Mouse (Mus musculus): Measurements from ENCODE around the gene Fes. TPM values are rescaled to one million over a fixed set of nuclear protein-coding genes. Genes with fewer than 3 reads are reported as not detected.

Fes gene
- polyA plus RNA-seq, 1 experiment from 2014 or later = 3.7 TPM

- Histone ChIP-seq H3K27ac (replicated peaks) (no peak overlapping the region), H3K27me3 (no peaks in the 10 kb centered on the region), H3K4me2 (no peak overlapping the region), H3K4me3 (no peak overlapping the region), H3K36me3 (peaks cover 68% of the 10 kb centered on the region), H3K9me3 (no peaks in the 10 kb centered on the region), H3K4me1 (replicated peaks) (no peaks in the 10 kb centered on the region), H3K9ac (no peak overlapping the region)
- WGBS = 94% methylated on average over 8 of the region's 8 CpGs
- ATAC-seq (ENCODE audit: low FRiP score, low read depth) = no peak
Measured at GRCm38 (mm10) chr7:80352920-80353319, 34.8 kb downstream of the Fes start.

GRCm38 (mm10) chr7:80350808-80351207 lies 36.9 kb downstream of the Fes start:
- Histone ChIP-seq H3K36me3 (peaks cover 50% of the 10 kb centered on the region), H3K4me2 (no peak overlapping the region), H3K4me3 (no peak overlapping the region), H3K4me1 (replicated peaks) (no peaks in the 10 kb centered on the region), H3K9me3 (no peaks in the 10 kb centered on the region), H3K9ac (no peak overlapping the region), H3K27ac (replicated peaks) (no peak overlapping the region), H3K27me3 (no peaks in the 10 kb centered on the region)
- WGBS = 74% methylated on average over 2 of the region's 2 CpGs
- no peak for ATAC-seq (ENCODE audit: low FRiP score, low read depth)

- Histone ChIP-seq H3K4me2 (no peak overlapping the region), H3K9ac (no peak overlapping the region), H3K27me3 (no peaks in the 10 kb centered on the region), H3K4me1 (replicated peaks) (peaks cover 7% of the 10 kb centered on the region), H3K27ac (replicated peaks) (no peak overlapping the region), H3K4me3 (no peak overlapping the region), H3K9me3 (no peaks in the 10 kb centered on the region), H3K36me3 (peaks cover 28% of the 10 kb centered on the region)
- 63% methylated on average over 13 of the region's 13 CpGs for WGBS
- ATAC-seq (ENCODE audit: low FRiP score, low read depth) = no peak
Measured at GRCm38 (mm10) chr7:80347670-80348586, 39.8 kb downstream of the Fes start.

GRCm38 (mm10) chr7:80346830-80347229 lies 40.9 kb downstream of the Fes start:
- no peak for ATAC-seq (ENCODE audit: low FRiP score, low read depth)

GRCm38 (mm10) chr7:80346173-80346572 lies 41.6 kb downstream of the Fes start:
- Histone ChIP-seq H3K4me3 (no peak overlapping the region), H3K4me2 (no peak overlapping the region), H3K9me3 (no peaks in the 10 kb centered on the region), H3K9ac (no peak overlapping the region), H3K4me1 (replicated peaks) (peaks cover 21% of the 10 kb centered on the region), H3K27ac (replicated peaks) (no peak overlapping the region), H3K27me3 (no peaks in the 10 kb centered on the region), H3K36me3 (peaks cover 14% of the 10 kb centered on the region)
- 97% methylated on average over 9 of the region's 9 CpGs for WGBS
- ATAC-seq (ENCODE audit: low FRiP score, low read depth) = no peak

More at GRCm38 (mm10) chr7:80346830-80347229, 40.9 kb downstream of the Fes start:
- Histone ChIP-seq H3K27ac (replicated peaks) (no peak overlapping the region), H3K27me3 (no peaks in the 10 kb centered on the region), H3K9ac (no peak overlapping the region), H3K4me2 (no peak overlapping the region), H3K4me3 (no peak overlapping the region), H3K4me1 (replicated peaks) (peaks cover 17% of the 10 kb centered on the region), H3K36me3 (peaks cover 19% of the 10 kb centered on the region), H3K9me3 (no peaks in the 10 kb centered on the region)
- WGBS = 82% methylated on average over 5 of the region's 5 CpGs

GRCm38 (mm10) chr7:80343270-80344018 lies 44.3 kb downstream of the Fes start:
- Histone ChIP-seq H3K27ac (replicated peaks) (peak overlapping the region; percentile 80), H3K9ac (peak overlapping the region; percentile 68), H3K27me3 (no peaks in the 10 kb centered on the region), H3K4me2 (peak overlapping the region; percentile 84), H3K9me3 (no peaks in the 10 kb centered on the region), H3K4me1 (replicated peaks) (peaks cover 40% of the 10 kb centered on the region), H3K4me3 (peak overlapping the region; percentile 47), H3K36me3 (no peaks in the 10 kb centered on the region)
- WGBS = 26% methylated on average over 19 of the region's 19 CpGs
- peak; percentile 7; the same call in 1 of the 2 replicates for ATAC-seq (ENCODE audit: low FRiP score, low read depth)

GRCm38 (mm10) chr7:80342858-80343257 lies 44.9 kb downstream of the Fes start, which contains the start of gene Hddc3:
Hddc3 (plus strand) TSS chr7:80343104.
- Histone ChIP-seq H3K36me3 (no peaks in the 10 kb centered on the region), H3K4me3 (peak within 1 kb of the TSS; percentile 47), H3K27me3 (no peaks in the 10 kb centered on the region), H3K9me3 (no peaks in the 10 kb centered on the region), H3K27ac (replicated peaks) (peak within 1 kb of the TSS; percentile 80), H3K9ac (peak within 1 kb of the TSS; percentile 68), H3K4me1 (replicated peaks) (peaks cover 46% of the 10 kb centered on the region), H3K4me2 (peak within 1 kb of the TSS; percentile 84)
- ATAC-seq (ENCODE audit: low FRiP score, low read depth) = peak; percentile 63
- 2% methylated on average over 25 of the region's 25 CpGs for WGBS

- H3K4me3 ChIP-seq = no peak overlapping the region
- H3K9ac ChIP-seq = no peak overlapping the region
- no peaks in the 10 kb centered on the region for H3K27me3 ChIP-seq
- 68% methylated on average over 7 of the region's 7 CpGs for WGBS
- ATAC-seq (ENCODE audit: low FRiP score, low read depth) = no peak
- no peak overlapping the region for H3K4me2 ChIP-seq
- peaks cover 4% of the 10 kb centered on the region for H3K36me3 ChIP-seq
- H3K9me3 ChIP-seq = no peaks in the 10 kb centered on the region
- no peak overlapping the region for H3K27ac ChIP-seq (replicated peaks)
- peaks cover 50% of the 10 kb centered on the region for H3K4me1 ChIP-seq (replicated peaks)
Measured at GRCm38 (mm10) chr7:80341793-80342192, 46.0 kb downstream of the Fes start.

GRCm38 (mm10) chr7:80340793-80341192 lies 47.0 kb downstream of the Fes start, which contains the start of gene Unc45a:
Unc45a (minus strand) TSS chr7:80341005.
- Histone ChIP-seq H3K4me3 (peak within 1 kb of the TSS; percentile 59), H3K27me3 (no peaks in the 10 kb centered on the region), H3K4me2 (peak within 1 kb of the TSS; percentile 90), H3K36me3 (peaks cover 14% of the 10 kb centered on the region), H3K9me3 (no peaks in the 10 kb centered on the region), H3K27ac (replicated peaks) (peak within 1 kb of the TSS; percentile 88), H3K9ac (peak within 1 kb of the TSS; percentile 61), H3K4me1 (replicated peaks) (peaks cover 50% of the 10 kb centered on the region)
- peak; percentile 9; the same call in 1 of the 2 replicates for ATAC-seq (ENCODE audit: low FRiP score, low read depth)
- 2% methylated on average over 11 of the region's 11 CpGs for WGBS

GRCm38 (mm10) chr7:80339793-80340628 lies 47.7 kb downstream of the Fes start:
- ATAC-seq (ENCODE audit: low FRiP score, low read depth) = peak; percentile 97
- Histone ChIP-seq H3K9me3 (no peaks in the 10 kb centered on the region), H3K27me3 (no peaks in the 10 kb centered on the region), H3K36me3 (peaks cover 21% of the 10 kb centered on the region), H3K4me2 (peak overlapping the region; percentile 90), H3K4me3 (peak overlapping the region; percentile 59), H3K4me1 (replicated peaks) (peaks cover 50% of the 10 kb centered on the region), H3K9ac (peak overlapping the region; percentile 61), H3K27ac (replicated peaks) (peak overlapping the region; percentile 88)
- under 1% methylated on average over 45 of the region's 45 CpGs for WGBS

GRCm38 (mm10) chr7:80339371-80339770 lies 48.4 kb downstream of the Fes start:
- peak overlapping the region; percentile 81 for H3K9ac ChIP-seq
- H3K9me3 ChIP-seq = no peaks in the 10 kb centered on the region
- WGBS = 6% methylated on average over 17 of the region's 17 CpGs
- peaks cover 27% of the 10 kb centered on the region for H3K36me3 ChIP-seq
- peak overlapping the region; percentile 90 for H3K4me2 ChIP-seq
- H3K4me3 ChIP-seq = peak overlapping the region; percentile 59
- peaks cover 50% of the 10 kb centered on the region for H3K4me1 ChIP-seq (replicated peaks)
- no peaks in the 10 kb centered on the region for H3K27me3 ChIP-seq
- no peak for ATAC-seq (ENCODE audit: low FRiP score, low read depth)
- peak overlapping the region; percentile 80 for H3K27ac ChIP-seq (replicated peaks)

All from hindbrain, embryonic 15.5 days (tissue).